Mouse (Mus musculus) kidney, adult 8-10 months (tissue): ENCODE data around the gene Kif2c.
"Not testable (repeated sequence)": the region's sequence is repeated elsewhere in the genome, so short reads cannot be mapped to it uniquely, and the experiment has no call there.

Experiments
- DNase-seq, 2 experiments: peaks; one replicate each; pipeline ENCODE4 v3.0.0; 2022

Kif2c gene

GRCm38 (mm10) chr4:117182759-117183096 lies 289 bp upstream of the Kif2c start:
- DNase-seq: not testable (repeated sequence)

- DNase-seq: no peak
These were observed 12.5 kb downstream of the Kif2c start for GRCm38 (mm10) chr4:117169936-117170335.

- DNase-seq: no peak
These were observed 21.3 kb downstream of the Kif2c start for GRCm38 (mm10) chr4:117161183-117161582.

- no peak for DNase-seq
These were observed 22.8 kb downstream of the Kif2c start for GRCm38 (mm10) chr4:117159666-117160065.

GRCm38 (mm10) chr4:117156372-117156771 lies 26.1 kb downstream of the Kif2c start:
- DNase-seq: no peak

- DNase-seq: peak; percentile 86 to 88
These were observed 26.6 kb downstream of the Kif2c start, which contains the start of gene Rps8 for GRCm38 (mm10) chr4:117155792-117156355. TSS of gene Rps8 (minus strand) at chr4:117156243.

- DNase-seq: no peak
These were observed 27.2 kb downstream of the Kif2c start for GRCm38 (mm10) chr4:117155020-117155791.

- no peak for DNase-seq
These were observed 29.7 kb downstream of the Kif2c start for GRCm38 (mm10) chr4:117152714-117153113.

- DNase-seq: no peak
These were observed 31.0 kb downstream of the Kif2c start for GRCm38 (mm10) chr4:117151416-117151815.

- DNase-seq: no peak
These were observed 32.2 kb downstream of the Kif2c start for GRCm38 (mm10) chr4:117150212-117150733.

- no peak for DNase-seq
These were observed 32.9 kb downstream of the Kif2c start for GRCm38 (mm10) chr4:117149291-117150211.

GRCm38 (mm10) chr4:117148815-117149214 lies 33.6 kb downstream of the Kif2c start:
- no peak for DNase-seq

GRCm38 (mm10) chr4:117148047-117148713 lies 34.3 kb downstream of the Kif2c start:
- no peak for DNase-seq

GRCm38 (mm10) chr4:117146176-117146575 lies 36.3 kb downstream of the Kif2c start:
- DNase-seq: peak; percentile 86 to 93

GRCm38 (mm10) chr4:117145248-117145647 lies 37.2 kb downstream of the Kif2c start:
- no peak for DNase-seq

- DNase-seq: no peak
These were observed 39.4 kb downstream of the Kif2c start for GRCm38 (mm10) chr4:117143023-117143422.

- no peak for DNase-seq
These were observed 41.8 kb downstream of the Kif2c start for GRCm38 (mm10) chr4:117140613-117141012.

- peak in 1 of 2 experiments; percentile 61 for DNase-seq
These were observed 43.2 kb downstream of the Kif2c start for GRCm38 (mm10) chr4:117139217-117139612.

- DNase-seq: no peak
These were observed 43.9 kb downstream of the Kif2c start for GRCm38 (mm10) chr4:117138295-117139216.

- peak; percentile 93 to 96 for DNase-seq
These were observed 46.4 kb downstream of the Kif2c start for GRCm38 (mm10) chr4:117136034-117136433.

GRCm38 (mm10) chr4:117134601-117134995 lies 47.8 kb downstream of the Kif2c start:
- no peak for DNase-seq
